Mouse (Mus musculus): ENCODE results near the gene Cyp4a12b.
"Not testable (repeated sequence)": the region's sequence is repeated elsewhere in the genome, so short reads cannot be mapped to it uniquely, and the experiment has no call there.

GRCm38 (mm10) chr4:115396950-115397349 lies 14.5 kb upstream of the Cyp4a12b start:
- TF ChIP-seq MAX (IDR thresholded peaks at IDR 0.05); MYOG (IDR thresholded peaks at IDR 0.05; ENCODE audit: control insufficient read depth, extremely low read depth, insufficient read length); CTCF (IDR thresholded peaks at IDR 0.05; ENCODE audit: control insufficient read depth, insufficient read depth, insufficient read length); CEBPB (IDR thresholded peaks at IDR 0.05; ENCODE audit: low read depth); FOSL1 (IDR thresholded peaks at IDR 0.05; ENCODE audit: insufficient read depth, low read length, poor library complexity, severe bottlenecking); USF1 (IDR thresholded peaks at IDR 0.05; ENCODE audit: low read depth): not testable (repeated sequence)
